Mouse (Mus musculus): Measurements from ENCODE around the gene Dcun1d2.

Gene Dcun1d2

DNA sequence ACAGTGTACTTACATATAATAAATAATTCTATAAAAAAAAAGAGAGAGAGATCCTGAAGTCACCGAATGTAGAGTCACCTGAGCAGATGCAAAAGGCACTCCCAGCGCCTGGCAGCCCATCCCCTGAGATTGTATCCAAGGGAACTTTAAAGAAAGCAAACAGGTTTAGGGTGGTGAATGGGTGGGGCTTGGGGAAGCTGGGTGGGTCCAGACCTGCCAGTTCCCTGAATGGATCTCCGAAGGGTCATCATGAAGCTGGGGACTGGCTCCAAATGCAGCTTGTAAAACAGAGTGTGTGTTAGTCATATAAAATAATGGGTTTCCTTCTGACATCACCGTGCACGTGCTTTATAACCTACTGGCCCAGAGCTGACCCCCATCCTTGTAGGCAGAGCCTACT lies 81.6 kb downstream of the Dcun1d2 start:
- no peak for DNase-seq (ENCODE audit: low spot score in 2 of 2)

All from frontal cortex, postnatal 36 days (tissue).